In genomic region chrX:160996051-160996450, GRCm38 (mm10) we compare ENCODE assay signal across 10 mouse cellular contexts. TPM values are rescaled to one million over a fixed set of nuclear protein-coding genes. Genes with fewer than 3 reads are reported as not detected.
DNase-seq lines count a peak whose midpoint lies in the region; ATAC-seq lines count a peak whose summit lies in the region.
"Had no signal": no experiment of that assay in that cellular context is flagged by ENCODE, and none has a peak within 500 bp of the region (broad histone marks: within the 10 kb centered on the region; RNA-seq: fewer than 3 reads in every experiment).

No protein-coding gene starts in this region.

- no peaks in the 10 kb centered on the region for H3K9me3 ChIP-seq in heart, embryonic 16.5 days (replicated peaks; ENCODE audit: control insufficient read depth, low read length)
- H3K9me3 ChIP-seq in forebrain, embryonic 11.5 days (ENCODE audit: control insufficient read depth, low read length), result no peaks in the 10 kb centered on the region
- H3K9me3 ChIP-seq in midbrain, embryonic 14.5 days (ENCODE audit: control insufficient read depth, low read length), result no peaks in the 10 kb centered on the region
- H3K9me3 ChIP-seq: G1E had no signal

- H3K9ac ChIP-seq in heart, embryonic 16.5 days (ENCODE audit: low read length), result no peak overlapping the region
- no peak overlapping the region for H3K9ac ChIP-seq in forebrain, embryonic 11.5 days (ENCODE audit: low read length)
- no peak overlapping the region for H3K9ac ChIP-seq in midbrain, embryonic 14.5 days (replicated peaks; ENCODE audit: low read length)

- 0 out of 2 replicates have a peak, but pooled peaks cover 2% of the 10 kb centered on the region for H3K4me1 ChIP-seq in heart, embryonic 16.5 days (ENCODE audit: control insufficient read depth, insufficient read depth, low read length)
- no peaks in the 10 kb centered on the region; the same call in 1 of the 2 replicates for H3K4me1 ChIP-seq in forebrain, embryonic 11.5 days (replicated peaks; ENCODE audit: control insufficient read depth, insufficient read depth, low read length)
- 0 out of 2 replicates have a peak, but pooled peaks cover 2% of the 10 kb centered on the region for H3K4me1 ChIP-seq in midbrain, embryonic 14.5 days (ENCODE audit: control insufficient read depth, insufficient read depth, low read length)

- H3K27me3 ChIP-seq in heart, embryonic 16.5 days (ENCODE audit: control insufficient read depth, insufficient read depth, low read length), result 0 out of 2 replicates have a peak, but pooled peaks cover 2% of the 10 kb centered on the region
- no peaks in the 10 kb centered on the region for H3K27me3 ChIP-seq in forebrain, embryonic 11.5 days (ENCODE audit: control insufficient read depth, insufficient read depth, low read length)
- H3K27me3 ChIP-seq in midbrain, embryonic 14.5 days (ENCODE audit: control insufficient read depth, insufficient read depth, low read length), result no peaks in the 10 kb centered on the region

- H3K4me3 ChIP-seq in heart, embryonic 16.5 days (ENCODE audit: low read length), result no peak overlapping the region; the same call in 1 of the 2 replicates
- no peak overlapping the region for H3K4me3 ChIP-seq in forebrain, embryonic 11.5 days (ENCODE audit: low read depth, low read length)
- H3K4me3 ChIP-seq in midbrain, embryonic 14.5 days (replicated peaks; ENCODE audit: low read depth, low read length), result peak overlapping the region; percentile 53; the same call in 1 of the 2 replicates

- H3K4me2 ChIP-seq in heart, embryonic 16.5 days (ENCODE audit: low read depth, low read length), result peak overlapping the region; percentile 28; the same call in 1 of the 2 replicates
- H3K4me2 ChIP-seq in forebrain, embryonic 11.5 days (ENCODE audit: low read depth, low read length, severe bottlenecking), result peak overlapping the region; percentile 38
- peak overlapping the region; percentile 50 for H3K4me2 ChIP-seq in midbrain, embryonic 14.5 days (ENCODE audit: low read length)

- 15% methylated on average over 5 of the region's 5 CpGs for WGBS in heart, embryonic 16.5 days
- 18% methylated on average over 5 of the region's 5 CpGs for WGBS in forebrain, embryonic 11.5 days
- WGBS in midbrain, embryonic 14.5 days, result 23% methylated on average over 5 of the region's 5 CpGs

- no peak for ATAC-seq in heart, embryonic 16.5 days (replicated peaks; ENCODE audit: extremely low read depth, insufficient read depth, low FRiP score)
- no peak for ATAC-seq in forebrain, embryonic 11.5 days (replicated peaks; ENCODE audit: low FRiP score)
- no peak for ATAC-seq in midbrain, embryonic 14.5 days (ENCODE audit: low FRiP score, low TSS enrichment)
- ATAC-seq in frontal cortex, adult (ENCODE audit: low TSS enrichment), result no peak
- no peak for ATAC-seq in erythroid progenitor cell, adult 5-6 weeks (replicated peaks; ENCODE audit: low FRiP score, poor library complexity, severe bottlenecking)

- DNase-seq in heart, postnatal 4 days, result no peak
- DNase-seq in ZHBTc4 (ENCODE audit: low read depth, low spot score), result peak; percentile 12
- peak; percentile 52 for DNase-seq in forebrain, embryonic 11.5 days (ENCODE audit: low spot score)
- peak; percentile 55 for DNase-seq in midbrain, embryonic 14.5 days
- no peak for DNase-seq in urinary bladder, postnatal 4 days (ENCODE audit: low spot score in 2 of 2)
- DNase-seq: thymus, postnatal 14 days had no signal

- no peak overlapping the region for H3K27ac ChIP-seq in heart, embryonic 16.5 days (ENCODE audit: low read length)
- H3K27ac ChIP-seq in forebrain, embryonic 11.5 days (ENCODE audit: low read depth, low read length), result no peak overlapping the region
- H3K27ac ChIP-seq in midbrain, embryonic 14.5 days (replicated peaks; ENCODE audit: low read depth, low read length), result peak overlapping the region; percentile 86; the same call in 1 of the 2 replicates

- no peaks in the 10 kb centered on the region for H3K36me3 ChIP-seq in heart, embryonic 16.5 days (ENCODE audit: control insufficient read depth, insufficient read depth)
- H3K36me3 ChIP-seq in forebrain, embryonic 11.5 days (ENCODE audit: control insufficient read depth, insufficient read depth, low read length), result no peaks in the 10 kb centered on the region
- H3K36me3 ChIP-seq in midbrain, embryonic 14.5 days (ENCODE audit: control insufficient read depth, insufficient read depth, low read length), result no peaks in the 10 kb centered on the region
- H3K36me3 ChIP-seq: G1E had no signal

RNA-seq across cellular contexts. Expression of gene Cdkl5, which starts 1.5 kb away (rescaled TPM):
- polyA plus RNA-seq in heart, embryonic 16.5 days (2015; fragmentation: Nextera tagmentation; extraction: Ambion mirVana), result 1.9 and 2.2 TPM in 2 replicates
- 1 to 10 TPM; 8.1 to 8.5 TPM for total RNA-seq in heart, postnatal 4 days (2021)
- 4.3 and 4.7 TPM in 2 replicates for polyA plus RNA-seq in forebrain, embryonic 11.5 days (2014; fragmentation: Nextera tagmentation; extraction: Ambion mirVana)
- polyA plus RNA-seq in midbrain, embryonic 14.5 days (2014; fragmentation: Nextera tagmentation; extraction: Ambion mirVana), result 5.9 and 6.1 TPM in 2 replicates
- total RNA-seq in erythroid progenitor cell, adult 5-6 weeks (2015; ENCODE audit: low replicate concordance), result 0.84 TPM in 1 of 2 replicates, not detected in the other
- 0.13 TPM in 1 of 2 replicates, not detected in the other for total RNA-seq in erythroid progenitor cell, adult 5-6 weeks (2017; ENCODE audit: low replicate concordance)

Comparison
In these comparisons a context has a peak if more than half of its experiments do, and no peak if none do; other contexts are left out.
1. DNase-seq: peak in ZHBTc4 (single experiment), forebrain, embryonic 11.5 days (single experiment) and midbrain, embryonic 14.5 days (single experiment); none in heart, postnatal 4 days (single experiment) and urinary bladder, postnatal 4 days (0 of 2).
2. Peak in every context shown above with its lines, with median percentiles within 50 percentile points of each other: H3K4me2 ChIP-seq.